ENCODE assay signal across 17 mouse cellular contexts in genomic region chrX:134359336-134359735, GRCm38 (mm10). TPM values are rescaled to one million over a fixed set of nuclear protein-coding genes. Genes with fewer than 3 reads are reported as not detected.
DNase-seq lines count a peak whose midpoint lies in the region; ATAC-seq and TF ChIP-seq lines count a peak whose summit lies in the region.
"Had no signal": no experiment of that assay in that cellular context is flagged by ENCODE, and none has a peak within 500 bp of the region (broad histone marks: within the 10 kb centered on the region; RNA-seq: fewer than 3 reads in every experiment).

No protein-coding gene starts in this region.

- DNase-seq in 416B (ENCODE audit: low read depth): peak; percentile 59
- peak; percentile 52 for DNase-seq in NIH3T3 (ENCODE audit: low read depth)
- peak; percentile 64 for DNase-seq in lung, adult 2 months
- peak; percentile 82 for DNase-seq in lung, postnatal 36 days
- DNase-seq in B cell, adult 2 months: no peak
- no peak for DNase-seq in right cerebral cortex, postnatal 14 days
- DNase-seq: cerebellum, adult 9-10 months; gastrocnemius, postnatal 14 days; kidney, adult 2 months; kidney, postnatal 14 days; thymus, postnatal 25 days had no signal

- no peak for ATAC-seq in activated CD4-positive, CD25-positive, alpha-beta regulatory T cell, adult 4 months
- ATAC-seq: forebrain, embryonic 13.5 days had no signal

- no peak for TF ChIP-seq POLR2A in lung, adult 2 months (IDR thresholded peaks at IDR 0.05; ENCODE audit: borderline replicate concordance, extremely low read depth, low read depth, low read length)

- H3K4me1 ChIP-seq in lung, adult 2 months (ENCODE audit: control insufficient read depth, insufficient read depth, low read length): no peaks in the 10 kb centered on the region
- H3K4me1 ChIP-seq: forebrain, embryonic 13.5 days; hindbrain, embryonic 10.5 days; limb, embryonic 10.5 days; midbrain, embryonic 12.5 days; neural tube, embryonic 12.5 days had no signal

- 65% methylated on average over 4 of the region's 4 CpGs for WGBS in lung, adult 2 months

- no peak overlapping the region for H3K4me3 ChIP-seq in lung, adult 2 months (replicated peaks; ENCODE audit: extremely low read depth, low read depth, low read length)
- H3K4me3 ChIP-seq: forebrain, embryonic 13.5 days; hindbrain, embryonic 10.5 days; limb, embryonic 10.5 days; midbrain, embryonic 12.5 days; neural tube, embryonic 12.5 days had no signal

- TF ChIP-seq CTCF in lung, adult 2 months (IDR thresholded peaks at IDR 0.05; ENCODE audit: insufficient read depth, low read length): no peak

RNA-seq across cellular contexts. Expression of gene Drp2, which starts 45.0 kb away (rescaled TPM):
- 0.24 and 0.75 TPM in 2 replicates for polyA plus RNA-seq in lung, adult 2 months (2012; rRNA removed)
- under 1 TPM in 1 of 2 experiments, not detected in 1; 0.17 TPM for polyA plus RNA-seq in activated CD4-positive, CD25-positive, alpha-beta regulatory T cell, adult 4 months (2017; shearing (Covaris generic))

RNA-seq across cellular contexts. Expression of gene Cenpi, which starts 51.5 kb away (rescaled TPM):
- polyA plus RNA-seq in lung, adult 2 months (2012; rRNA removed): 0.12 and 0.32 TPM in 2 replicates
- 1 to 10 TPM; 6.1 to 6.2 TPM for polyA plus RNA-seq in activated CD4-positive, CD25-positive, alpha-beta regulatory T cell, adult 4 months (2017; shearing (Covaris generic))

Comparison
In these comparisons a context has a peak if more than half of its experiments do, and no peak if none do; other contexts are left out.
1. DNase-seq: peak in 416B (single experiment), NIH3T3 (single experiment), lung, adult 2 months (single experiment) and lung, postnatal 36 days (single experiment); none in B cell, adult 2 months (0 of 2) and right cerebral cortex, postnatal 14 days (single experiment).